Mouse (Mus musculus) thymus, adult 2 months (tissue): ENCODE results near the gene Gm18596.
"Not testable (repeated sequence)": the region's sequence is repeated elsewhere in the genome, so short reads cannot be mapped to it uniquely, and the experiment has no call there.

Experiments
- CTCF ChIP-seq: fragments of 200-500 bp; IDR thresholded peaks from 2 replicates; pipeline ENCODE4 v1.5.1; 2012; ENCODE audit warnings: mild to moderate bottlenecking, control low read depth, low read length, moderate library complexity, borderline replicate concordance; ENCODE audit not compliant: control insufficient read depth, poor library complexity, insufficient read depth; ENCODE audit errors: extremely low read depth
- POLR2A ChIP-seq: fragments of 200-500 bp; IDR thresholded peaks from 2 replicates; pipeline ENCODE4 v1.6.1; 2012; ENCODE audit warnings: mild to moderate bottlenecking, low read length, control low read depth, moderate library complexity; ENCODE audit not compliant: control insufficient read depth, poor library complexity, insufficient read depth; ENCODE audit errors: extremely low read depth

DNA sequence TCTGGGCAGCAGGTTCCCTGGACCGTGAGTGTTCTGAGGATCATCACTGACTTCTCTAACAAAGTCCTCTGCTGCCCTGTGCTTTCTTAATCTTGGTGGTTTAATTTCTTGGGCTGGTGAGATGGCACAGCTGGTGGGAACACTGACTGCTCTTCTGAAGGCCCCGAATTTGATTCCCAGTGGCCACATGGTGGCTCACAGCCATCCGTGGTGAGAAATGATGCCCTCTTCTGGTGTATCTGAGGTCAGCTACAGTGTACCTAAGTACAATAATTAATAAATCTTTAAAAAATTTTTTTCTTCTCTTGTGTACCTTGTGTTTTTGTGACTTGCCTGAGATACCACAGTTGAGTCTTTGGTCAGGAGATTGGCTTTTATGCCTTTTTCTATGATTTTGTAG lies 9.9 kb upstream of the Gm18596 start:
- not testable (repeated sequence) for TF ChIP-seq POLR2A, CTCF
